Mouse (Mus musculus): ENCODE data around the gene Zfp292. TPM values are rescaled to one million over a fixed set of nuclear protein-coding genes. Genes with fewer than 3 reads are reported as not detected.

The Zfp292 gene
- total RNA-seq, 4 experiments from 2014 or later: 8.3 to 9.6 (median 9.4) TPM

DNA sequence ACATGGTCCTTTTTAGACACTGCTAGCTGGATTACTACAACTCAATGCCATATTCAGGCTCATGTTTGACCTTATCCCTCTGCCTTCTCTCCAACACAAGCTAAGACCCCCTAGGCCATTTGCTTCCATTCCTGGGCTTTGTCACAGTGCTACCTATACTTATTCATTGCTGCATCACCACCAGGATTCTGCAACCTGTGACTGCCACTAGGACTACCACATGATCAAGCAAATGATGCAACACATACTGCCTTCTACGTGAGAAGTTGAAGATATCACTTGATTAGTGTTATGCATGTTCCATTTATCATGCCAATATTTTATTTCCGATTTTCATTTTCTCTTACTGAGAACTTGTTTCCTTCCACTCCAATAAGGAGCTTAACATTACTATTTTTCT lies 84.8 kb downstream of the Zfp292 start:
- DNase-seq (ENCODE audit: low spot score in 2 of 2): no peak

- no peak for DNase-seq (ENCODE audit: low spot score in 2 of 2)
These were observed 85.3 kb downstream of the Zfp292 start for GRCm38 (mm10) chr4:34797294-34797983.

GRCm38 (mm10) chr4:34796294-34796693 lies 86.5 kb downstream of the Zfp292 start:
- no peak for DNase-seq (ENCODE audit: low spot score in 2 of 2)

DNA sequence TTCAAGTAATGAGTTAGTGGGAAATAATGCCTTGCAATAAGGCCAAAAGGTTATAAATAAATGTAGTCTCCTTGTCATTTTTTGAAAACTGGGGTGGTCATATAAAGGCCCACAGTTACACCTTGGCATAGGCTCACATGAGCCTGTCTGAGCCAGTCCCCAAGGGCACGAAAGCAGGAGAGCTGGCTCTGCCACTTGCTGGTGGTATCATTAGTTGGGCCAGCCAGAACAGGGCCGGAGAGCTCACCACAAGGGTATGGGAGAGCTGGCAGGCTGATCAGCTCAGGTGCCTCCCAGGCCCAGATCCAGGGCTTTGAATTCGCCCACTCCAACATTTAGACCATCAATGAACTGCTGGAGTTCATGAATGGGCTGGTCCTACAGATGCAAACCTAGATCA lies 96.3 kb downstream of the Zfp292 start:
- no peak for DNase-seq (ENCODE audit: low spot score in 2 of 2)

DNA sequence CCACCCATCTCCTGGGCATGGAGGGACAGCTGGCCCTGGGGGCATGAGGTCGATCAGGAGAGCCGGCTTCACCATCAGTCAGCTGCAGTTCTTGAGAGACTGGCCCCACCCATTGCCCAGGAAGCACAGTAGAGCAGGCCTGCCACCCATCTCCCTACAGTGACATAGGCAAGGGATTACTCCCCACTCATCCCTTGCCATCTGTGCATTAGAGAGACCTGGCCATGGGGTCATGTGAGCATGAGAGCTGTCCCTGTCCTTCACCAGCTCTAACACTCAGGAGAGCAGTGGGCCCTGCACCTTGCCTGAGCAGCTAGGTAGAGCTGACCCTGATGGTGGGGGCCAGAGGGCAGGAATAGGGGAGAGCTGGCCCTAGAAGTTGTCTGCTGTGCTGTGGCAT lies 97.1 kb downstream of the Zfp292 start:
- DNase-seq (ENCODE audit: low spot score in 2 of 2): no peak

GRCm38 (mm10) chr4:34784865-34785264 lies 97.9 kb downstream of the Zfp292 start:
- DNase-seq (ENCODE audit: low spot score in 2 of 2): no peak

DNA sequence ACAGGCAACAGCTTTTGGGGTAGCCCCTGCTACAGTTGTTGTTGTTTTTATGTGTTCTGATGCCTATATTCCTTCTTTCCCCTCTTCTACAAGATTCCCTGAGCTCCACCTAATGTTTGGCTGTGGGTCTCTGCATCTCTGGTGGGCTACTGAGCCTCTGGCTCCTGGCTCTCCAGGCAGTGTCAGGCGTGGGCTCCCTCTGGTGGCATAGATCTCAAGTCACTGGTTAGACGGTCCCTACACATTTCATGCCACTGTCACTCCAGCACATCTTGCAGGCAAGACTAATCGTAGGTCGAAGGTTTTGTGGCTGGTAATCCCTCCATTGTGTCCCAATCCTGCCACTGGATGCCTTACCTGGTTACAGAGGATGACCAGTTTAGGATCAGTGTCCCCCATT lies 100.0 kb downstream of the Zfp292 start:
- no peak for DNase-seq (ENCODE audit: low spot score in 2 of 2)

- DNase-seq (ENCODE audit: low spot score in 2 of 2): peak; percentile 81 to 84
These were observed 104.9 kb downstream of the Zfp292 start, which contains the start of gene Smim8 for GRCm38 (mm10) chr4:34777677-34778527. Gene Smim8 (minus strand): TSS chr4:34778423.

DNA sequence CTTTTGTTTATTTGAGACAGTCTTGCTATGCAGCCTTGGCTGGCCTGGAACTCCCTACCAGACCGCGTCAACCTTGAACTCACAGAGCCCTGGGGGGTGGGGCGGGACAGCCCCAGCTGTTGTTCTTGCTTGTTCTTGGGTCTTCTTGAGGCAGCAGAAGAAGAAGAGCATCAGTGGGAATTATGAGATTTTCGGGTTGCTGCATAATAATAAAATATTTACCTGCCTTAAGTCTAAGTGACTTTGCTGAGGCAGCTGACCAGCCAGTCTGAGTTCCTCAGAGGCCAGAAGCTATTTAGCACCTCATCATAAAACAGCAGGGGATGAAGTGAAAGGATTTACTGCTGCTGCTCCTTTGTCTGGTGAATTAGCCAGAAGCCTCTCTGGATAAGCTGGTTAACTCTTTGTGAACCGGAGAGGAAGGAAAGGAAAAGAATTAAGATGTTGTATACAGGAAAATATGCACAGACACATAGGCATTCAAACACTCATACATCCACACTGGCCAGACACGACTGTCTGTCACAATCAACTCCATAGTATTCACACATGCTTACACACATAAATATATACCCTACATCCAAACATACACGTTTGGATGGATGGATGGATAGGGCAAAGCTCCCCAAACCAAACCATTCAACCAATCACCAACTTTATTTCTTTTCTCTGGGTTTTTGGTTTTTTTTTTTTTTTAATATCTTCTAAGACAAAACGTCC lies 110.9 kb downstream of the Zfp292 start:
- DNase-seq (ENCODE audit: low spot score in 2 of 2): no peak

GRCm38 (mm10) chr4:34756163-34756562 lies 126.6 kb downstream of the Zfp292 start, which contains the start of gene Gm136:
Gene Gm136 (minus strand): TSS chr4:34756263.
- no peak for DNase-seq (ENCODE audit: low spot score in 2 of 2)

Other genes starting within 250 kb of the Zfp292 start
- 10 to 100 TPM; 11.5 to 14.0 (median 13.7) TPM for gene Slc35a1, start 195.5 kb downstream of the Zfp292 start, total RNA-seq (2022)
- not detected for gene Cfap206, start 152.8 kb downstream of the Zfp292 start, total RNA-seq (2022)
- not detected for gene Gm136, start 126.7 kb downstream of the Zfp292 start, total RNA-seq (2022)
- gene Smim8, start 104.5 kb downstream of the Zfp292 start, total RNA-seq (2022): 10 to 100 TPM; 25.1 to 31.3 (median 28.3) TPM
- not detected for gene Cga, start 10.8 kb upstream of the Zfp292 start, total RNA-seq (2022)

Data from gastrocnemius, adult 8-10 months (tissue).